Mouse (Mus musculus) neural tube, embryonic 13.5 days (tissue): ENCODE data around the gene Elf5. TPM values are rescaled to one million over a fixed set of nuclear protein-coding genes. Genes with fewer than 3 reads are reported as not detected.
A peak's percentile ranks its signal among the peaks of the same experiment; 100 is the strongest.

Experiments used
- ATAC-seq: fragments of 200-750 bp; cut with Nextera tagmentation; 2 replicates; pipeline ENCODE4 v1.8.0; 2017; ENCODE audit warnings: low read depth, mild to moderate bottlenecking, moderate TSS enrichment, moderate library complexity
- H3K27ac ChIP-seq: fragments of 300-500 bp; sonication (generic); replicated peaks from 2 replicates; pipeline ENCODE4 v1.5.1; 2015; ENCODE audit warnings: moderate library complexity, mild to moderate bottlenecking, inconsistent platforms
- H3K27me3 ChIP-seq: fragments of 300-500 bp; sonication (generic); 2 replicates; pipeline ENCODE4 v1.6.1; 2015; ENCODE audit warnings: mild to moderate bottlenecking, inconsistent platforms
- H3K36me3 ChIP-seq: fragments of 300-500 bp; sonication (generic); 2 replicates; pipeline ENCODE4 v1.6.1; 2015; ENCODE audit warnings: mild to moderate bottlenecking, inconsistent platforms
- H3K4me1 ChIP-seq: fragments of 300-500 bp; sonication (generic); replicated peaks from 2 replicates; pipeline ENCODE4 v1.6.1; 2015; ENCODE audit warnings: inconsistent platforms
- H3K4me2 ChIP-seq: fragments of 300-500 bp; sonication (generic); 2 replicates; pipeline ENCODE4 v1.6.1; 2015; ENCODE audit warnings: inconsistent platforms, mild to moderate bottlenecking, moderate library complexity
- H3K4me3 ChIP-seq: fragments of 300-500 bp; sonication (generic); 2 replicates; pipeline ENCODE4 v1.5.1; 2015; ENCODE audit warnings: mild to moderate bottlenecking, inconsistent platforms
- H3K9ac ChIP-seq: fragments of 300-500 bp; sonication (generic); 2 replicates; pipeline ENCODE4 v1.6.1; 2015; ENCODE audit warnings: moderate library complexity, mild to moderate bottlenecking, inconsistent platforms
- H3K9me3 ChIP-seq: fragments of 300-500 bp; sonication (generic); 2 replicates; pipeline ENCODE4 v1.6.1; 2016; ENCODE audit warnings: inconsistent platforms
- WGBS: fragments of 180-500 bp; shearing (Covaris S2); methylation state at CpG from one replicate; pipeline ENCODE4 v1.1.7; 2015; 5-methylcytosine and 5-hydroxymethylcytosine counted together
- polyA plus RNA-seq: library from polyadenylated mRNA; unstranded; fragments of >200 nt; fragmentation: Nextera tagmentation; extraction: Ambion mirVana; gene quantifications from 2 replicates; pipeline ENCODE4 v1.2.1, GENCODE M21; 2015

Elf5 gene
- polyA plus RNA-seq, 1 experiment from 2014 or later, result not detected

DNA sequence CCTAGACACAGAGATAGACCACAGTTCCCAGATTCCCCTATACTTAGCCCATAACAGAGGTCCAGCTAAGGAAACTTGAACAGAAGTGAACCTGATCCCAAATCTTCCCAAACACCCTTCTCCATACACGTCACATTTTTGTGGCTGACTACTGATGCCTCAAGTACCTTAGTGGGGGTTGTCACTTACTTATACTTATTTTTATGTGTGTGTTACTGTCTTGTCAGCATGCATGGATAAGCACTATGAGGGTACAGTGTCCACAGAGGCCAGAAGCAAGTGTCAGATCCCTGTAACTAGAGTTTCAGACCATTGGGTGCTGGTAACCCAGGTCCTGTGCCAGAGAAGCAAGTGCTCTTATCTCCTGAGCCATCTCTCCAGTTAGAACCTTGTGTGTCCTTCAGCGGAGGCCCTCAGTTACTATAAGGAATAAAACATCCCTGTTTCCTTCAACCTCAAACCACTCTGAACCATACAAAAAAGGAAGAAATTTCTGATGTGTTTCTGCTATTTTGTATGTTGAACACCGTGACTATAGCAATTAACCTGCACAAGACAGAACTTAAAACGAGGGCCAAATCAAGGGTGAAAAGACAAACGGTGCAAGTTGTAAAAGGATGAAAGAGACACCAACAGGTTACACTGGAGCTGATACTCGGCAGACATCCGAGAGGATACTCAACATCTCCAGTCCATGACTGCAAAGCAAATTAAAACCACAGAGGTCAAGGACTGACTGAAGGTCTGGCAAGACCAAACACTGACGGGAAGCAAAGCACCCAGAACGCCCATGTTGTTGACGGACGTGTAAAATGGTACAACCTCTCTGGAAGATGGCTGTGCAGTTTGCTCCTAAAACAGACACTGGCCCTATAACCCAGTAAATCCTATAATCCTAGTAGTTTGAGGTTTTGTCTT is 70.1 kb downstream of the Elf5 start:
- H3K9ac ChIP-seq, result no peak overlapping the region
- no peak for ATAC-seq
- no peak overlapping the region for H3K27ac ChIP-seq
- WGBS, result 87% methylated on average over 11 of the region's 11 CpGs
- no peaks in the 10 kb centered on the region for H3K27me3 ChIP-seq
- no peak overlapping the region for H3K4me3 ChIP-seq
- H3K9me3 ChIP-seq, result no peaks in the 10 kb centered on the region
- H3K36me3 ChIP-seq, result no peaks in the 10 kb centered on the region
- H3K4me1 ChIP-seq, result peaks cover 33% of the 10 kb centered on the region
- H3K4me2 ChIP-seq, result no peak overlapping the region

DNA sequence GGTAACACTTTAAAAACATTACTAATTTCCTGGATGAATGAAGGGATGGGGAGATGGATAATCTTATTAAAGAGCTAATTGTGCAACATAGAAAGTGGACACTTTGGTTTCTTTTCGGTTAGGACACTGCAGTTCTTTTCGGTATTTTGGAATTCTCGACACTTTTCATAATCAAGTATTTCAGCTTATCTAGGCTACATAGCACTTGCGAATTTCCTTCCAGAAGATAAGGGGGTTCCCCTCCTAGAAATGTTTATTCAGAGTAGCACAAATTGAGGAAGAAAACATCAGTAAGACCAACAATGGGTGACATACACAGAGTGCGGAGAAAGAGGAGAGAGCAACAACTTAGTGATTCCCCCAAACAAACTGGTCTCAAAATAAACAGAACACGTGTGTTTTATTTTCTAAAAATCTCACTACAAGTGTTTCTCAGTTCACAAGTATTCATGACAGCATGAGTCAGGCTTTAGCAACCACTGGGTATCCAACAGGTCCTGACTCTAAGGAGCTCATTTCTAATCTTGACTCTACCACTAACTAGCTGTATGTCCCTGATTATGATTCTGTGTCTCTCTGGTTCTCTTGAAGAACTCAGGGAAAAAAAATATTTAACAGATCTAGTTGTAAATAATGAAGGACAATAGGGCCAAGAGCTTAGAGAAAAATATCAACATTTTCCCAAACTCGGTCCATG is 71.9 kb downstream of the Elf5 start:
- peak overlapping the region; percentile 88 for H3K9ac ChIP-seq
- peak overlapping the region; percentile 72 for H3K4me2 ChIP-seq
- 87% methylated on average over 7 of the region's 7 CpGs for whole genome bisulfite sequencing
- no peak for ATAC-seq
- H3K36me3 ChIP-seq, result no peaks in the 10 kb centered on the region
- H3K27me3 ChIP-seq, result no peaks in the 10 kb centered on the region
- peak overlapping the region; percentile 74 for H3K4me3 ChIP-seq
- no peaks in the 10 kb centered on the region for H3K9me3 ChIP-seq
- H3K4me1 ChIP-seq, result peaks cover 33% of the 10 kb centered on the region
- H3K27ac ChIP-seq, result no peak overlapping the region

DNA sequence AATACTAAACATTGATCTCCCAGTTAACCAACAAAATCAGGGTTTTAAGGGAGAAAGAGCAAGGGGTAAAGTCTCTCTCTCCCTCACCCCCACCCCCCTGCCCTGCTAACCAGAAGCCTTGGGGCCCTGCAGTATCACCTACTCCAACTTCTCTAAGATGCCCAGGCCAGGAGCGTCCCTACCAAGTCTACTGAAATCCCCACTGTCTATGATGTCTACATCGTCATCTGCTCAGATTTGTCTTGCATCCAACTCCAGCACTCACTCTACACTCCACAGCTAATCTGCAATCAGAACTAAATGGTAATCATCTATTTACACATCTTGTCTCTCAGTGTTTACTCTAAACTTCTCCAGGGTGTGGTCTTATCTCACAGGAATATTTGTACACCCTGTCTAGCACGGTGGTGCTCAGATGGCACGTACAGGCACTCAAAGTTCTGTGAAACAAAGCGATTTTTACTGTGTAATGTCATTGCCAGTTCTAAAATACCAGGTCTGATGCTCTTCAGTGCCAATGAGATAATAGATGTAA is 72.6 kb downstream of the Elf5 start:
- Histone ChIP-seq H3K4me3 (peak overlapping the region; percentile 74), H3K9me3 (no peaks in the 10 kb centered on the region), H3K4me2 (peak overlapping the region; percentile 72), H3K27ac (peak overlapping the region; percentile 96), H3K27me3 (no peaks in the 10 kb centered on the region), H3K9ac (peak overlapping the region; percentile 88), H3K36me3 (no peaks in the 10 kb centered on the region), H3K4me1 (peaks cover 33% of the 10 kb centered on the region)
- 44% methylated on average over 5 of the region's 5 CpGs for WGBS
- ATAC-seq, result no peak

DNA sequence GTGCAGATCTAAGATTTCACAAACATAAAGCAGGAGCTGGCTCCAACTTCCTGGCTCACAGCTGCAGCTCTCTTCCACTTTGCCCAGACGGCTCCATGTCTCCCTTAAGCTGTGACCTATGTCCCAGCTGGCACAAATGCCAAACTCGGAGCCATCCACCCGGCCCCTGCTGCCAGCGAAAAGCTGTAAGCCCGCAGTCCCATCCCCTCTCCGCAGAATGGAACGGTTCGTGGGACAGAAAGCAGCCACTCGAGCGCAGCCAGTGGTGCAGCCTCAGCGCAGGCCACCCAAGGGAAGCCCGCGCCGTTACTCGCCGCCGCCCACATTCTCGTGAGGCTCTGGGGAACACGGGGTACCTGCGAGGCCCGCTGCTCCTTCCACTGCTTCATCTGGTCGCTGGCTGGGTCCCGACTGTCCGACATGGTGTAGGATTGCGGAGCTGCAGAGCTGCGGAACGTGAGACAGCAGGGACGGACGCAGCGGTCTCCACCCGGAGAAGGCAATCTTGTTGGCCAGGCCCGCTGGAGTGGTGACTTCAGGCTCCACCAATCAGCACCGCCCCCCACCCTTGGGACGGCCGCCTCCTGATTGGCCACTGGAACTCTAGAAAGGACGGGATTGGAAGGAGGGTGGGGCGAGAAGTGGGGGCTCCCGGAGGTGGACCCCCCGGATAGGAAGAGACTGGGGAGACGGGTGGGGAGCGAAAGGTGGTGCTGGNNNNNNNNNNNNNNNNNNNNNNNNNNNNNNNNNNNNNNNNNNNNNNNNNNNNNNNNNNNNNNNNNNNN is 73.3 kb downstream of the Elf5 start, which contains the start of gene Cat:
Cat (minus strand) TSS at position 544 of the 785 bp plus-strand sequence.
- H3K36me3 ChIP-seq, result no peaks in the 10 kb centered on the region
- H3K27ac ChIP-seq, result peak within 1 kb of the TSS; percentile 96
- peak; percentile 99 for ATAC-seq
- no peaks in the 10 kb centered on the region for H3K27me3 ChIP-seq
- H3K9me3 ChIP-seq, result no peaks in the 10 kb centered on the region
- peak within 1 kb of the TSS; percentile 88 for H3K9ac ChIP-seq
- peak within 1 kb of the TSS; percentile 74 for H3K4me3 ChIP-seq
- peak within 1 kb of the TSS; percentile 72 for H3K4me2 ChIP-seq
- peaks cover 33% of the 10 kb centered on the region for H3K4me1 ChIP-seq
- WGBS, result under 1% methylated on average over 40 of the region's 41 CpGs

DNA sequence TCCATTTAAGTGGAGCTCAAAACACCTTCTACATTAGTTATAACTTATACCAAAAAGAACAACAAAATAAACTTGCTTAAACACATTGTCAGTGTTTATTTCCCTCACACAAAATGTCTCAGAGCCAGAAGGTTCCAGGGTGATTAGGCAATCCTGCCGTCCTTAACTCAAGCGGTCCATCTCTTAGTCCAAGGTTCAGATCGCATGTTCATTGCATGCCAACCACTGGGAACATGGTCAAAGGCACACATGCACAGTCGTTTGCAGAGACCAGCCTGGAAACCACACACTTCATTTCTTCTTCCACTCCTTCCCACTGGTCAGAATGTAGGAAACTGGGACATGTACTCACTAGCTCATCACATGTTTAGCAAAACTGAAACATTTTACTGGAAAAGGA is 81.0 kb downstream of the Elf5 start:
- no peak for ATAC-seq
- H3K9ac ChIP-seq, result no peak overlapping the region
- no peak overlapping the region for H3K4me2 ChIP-seq
- H3K36me3 ChIP-seq, result no peaks in the 10 kb centered on the region
- no peak overlapping the region for H3K27ac ChIP-seq
- H3K9me3 ChIP-seq, result no peaks in the 10 kb centered on the region
- no peaks in the 10 kb centered on the region for H3K4me1 ChIP-seq
- no peak overlapping the region for H3K4me3 ChIP-seq
- 87% methylated on average over 4 of the region's 4 CpGs for WGBS
- no peaks in the 10 kb centered on the region for H3K27me3 ChIP-seq

DNA sequence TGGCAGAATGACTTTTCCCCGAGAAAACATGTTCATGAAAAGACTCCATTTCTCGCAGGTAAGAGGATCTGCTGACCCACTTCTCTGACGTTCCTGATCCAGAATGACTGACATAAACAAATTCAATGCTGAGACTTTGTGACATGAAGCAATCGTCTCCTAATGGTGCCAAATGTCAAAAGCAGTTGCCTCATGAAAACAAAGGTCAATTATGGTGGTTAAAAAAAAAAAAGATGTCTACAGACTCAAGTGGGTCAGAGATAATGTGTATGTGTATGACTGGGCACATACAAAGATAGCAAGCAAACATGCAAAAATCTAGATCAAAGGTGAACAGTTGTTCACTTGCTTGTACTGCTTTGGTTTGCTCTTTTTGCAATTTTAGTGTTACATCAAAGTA is 82.3 kb downstream of the Elf5 start:
- H3K4me2 ChIP-seq, result no peak overlapping the region
- no peak for ATAC-seq
- no peak overlapping the region for H3K27ac ChIP-seq
- H3K4me1 ChIP-seq, result no peaks in the 10 kb centered on the region
- WGBS, result 64% methylated on average over 4 of the region's 4 CpGs
- H3K36me3 ChIP-seq, result no peaks in the 10 kb centered on the region
- H3K4me3 ChIP-seq, result no peak overlapping the region
- no peaks in the 10 kb centered on the region for H3K9me3 ChIP-seq
- no peaks in the 10 kb centered on the region for H3K27me3 ChIP-seq
- H3K9ac ChIP-seq, result no peak overlapping the region

DNA sequence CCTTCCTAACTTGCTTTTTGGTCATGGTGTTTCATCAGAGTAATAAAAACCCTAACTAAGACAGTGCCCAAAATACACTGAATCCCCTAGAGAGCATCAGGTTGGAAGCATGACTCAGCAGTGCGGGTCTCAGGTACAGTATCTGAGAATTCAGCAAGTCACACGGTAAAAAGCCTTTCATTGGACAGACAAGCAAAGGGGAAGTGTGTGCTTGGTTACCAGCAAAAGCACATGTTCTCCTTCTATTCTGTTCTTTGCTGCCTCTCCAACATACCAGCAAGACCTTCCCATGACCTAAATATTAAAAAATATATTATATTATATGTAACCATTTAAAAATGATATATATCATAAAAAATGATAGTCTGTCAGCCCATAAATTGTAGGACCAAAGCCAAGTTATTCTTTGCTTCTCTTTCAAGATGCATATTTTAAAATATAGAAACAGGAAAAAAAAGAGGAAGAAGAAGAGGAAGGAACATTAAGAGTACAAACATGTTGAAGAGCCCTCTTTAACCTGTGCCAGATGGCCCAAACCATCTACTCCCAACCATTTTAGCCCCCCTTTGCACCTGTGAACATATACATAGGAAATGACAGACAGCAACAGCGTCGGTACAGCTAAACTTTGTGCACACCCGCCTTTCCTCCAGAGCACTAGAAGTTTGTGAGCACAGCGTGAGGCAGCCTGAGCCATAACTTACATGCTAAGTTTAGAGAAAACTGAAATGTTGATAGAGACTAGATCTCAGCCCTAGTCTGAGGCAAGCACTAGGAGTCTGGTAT is 84.3 kb downstream of the Elf5 start:
- ATAC-seq, result no peak
- 86% methylated on average over 6 of the region's 6 CpGs for WGBS
- H3K9me3 ChIP-seq, result no peaks in the 10 kb centered on the region
- H3K4me2 ChIP-seq, result no peak overlapping the region
- no peaks in the 10 kb centered on the region for H3K4me1 ChIP-seq
- no peaks in the 10 kb centered on the region for H3K36me3 ChIP-seq
- H3K27me3 ChIP-seq, result no peaks in the 10 kb centered on the region
- no peak overlapping the region for H3K9ac ChIP-seq
- no peak overlapping the region for H3K27ac ChIP-seq
- H3K4me3 ChIP-seq, result no peak overlapping the region

Other genes with a start within 250 kb of the Elf5 start
- gene Ehf, start 108.4 kb upstream of the Elf5 start, polyA plus RNA-seq, result 0.04 and 0.08 TPM in 2 replicates
- 92.1 and 93.4 TPM in 2 replicates for gene Cat, start 73.5 kb downstream of the Elf5 start, polyA plus RNA-seq
- gene Abtb2, start 154.6 kb downstream of the Elf5 start, polyA plus RNA-seq, result 12.1 and 13.2 TPM in 2 replicates